Mouse (Mus musculus) naive thymus-derived CD4-positive, alpha-beta T cell, adult 2 months (primary cell): ENCODE data around the gene Rbm20.

ENCODE experiments used
- DNase-seq: peaks from one replicate; pipeline ENCODE4 v3.0.0-alpha.2; 2011; ENCODE audit warnings: low read depth

The Rbm20 gene

GRCm38 (mm10) chr19:53792976-53793897 lies 116.1 kb downstream of the Rbm20 start:
- DNase-seq: no peak

GRCm38 (mm10) chr19:53793994-53794890 lies 117.1 kb downstream of the Rbm20 start:
- DNase-seq: no peak

GRCm38 (mm10) chr19:53794996-53795395 lies 117.9 kb downstream of the Rbm20 start:
- DNase-seq: no peak

DNA sequence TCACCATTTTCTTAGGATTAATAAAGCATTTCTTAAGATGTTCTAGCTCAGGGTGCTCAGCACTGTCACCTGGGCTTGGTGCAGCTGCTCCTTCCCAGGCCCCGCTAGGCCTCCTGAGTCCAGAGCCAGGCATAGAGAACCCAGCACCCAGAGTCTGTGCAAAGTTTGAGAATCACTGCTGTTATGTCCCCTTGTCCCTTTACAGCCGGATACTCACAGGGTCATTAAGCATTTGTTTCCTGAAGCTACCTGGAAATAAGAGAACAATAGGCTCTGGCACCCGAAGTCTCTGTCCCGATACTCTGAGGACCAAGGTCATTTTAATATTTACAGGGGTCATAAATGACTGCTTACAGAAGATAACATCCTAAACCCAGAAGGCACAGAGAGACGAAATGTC lies 118.9 kb downstream of the Rbm20 start:
- DNase-seq: no peak

DNA sequence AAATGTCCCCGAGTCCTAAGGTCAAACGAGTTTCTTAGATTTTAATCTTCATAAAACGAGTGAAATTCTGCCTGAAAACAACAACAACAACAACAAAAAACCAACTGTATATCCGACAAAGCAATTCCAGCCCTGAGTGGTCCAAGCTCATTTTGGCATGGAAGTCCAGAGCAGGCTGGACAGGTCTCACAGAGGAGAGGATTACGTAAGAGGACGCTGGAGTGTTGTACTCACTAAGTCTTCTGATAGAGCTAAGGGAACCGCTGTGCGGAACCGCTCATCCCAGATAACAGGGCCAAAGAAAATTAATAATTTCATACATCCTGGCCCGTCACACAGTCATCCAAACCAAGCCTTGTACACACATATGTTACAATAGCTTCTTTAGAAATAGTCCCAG lies 120.7 kb downstream of the Rbm20 start:
- DNase-seq: no peak

- DNase-seq: no peak
These were observed 122.8 kb downstream of the Rbm20 start for GRCm38 (mm10) chr19:53799885-53800284.

GRCm38 (mm10) chr19:53800365-53800999 lies 123.4 kb downstream of the Rbm20 start:
- no peak for DNase-seq

DNA sequence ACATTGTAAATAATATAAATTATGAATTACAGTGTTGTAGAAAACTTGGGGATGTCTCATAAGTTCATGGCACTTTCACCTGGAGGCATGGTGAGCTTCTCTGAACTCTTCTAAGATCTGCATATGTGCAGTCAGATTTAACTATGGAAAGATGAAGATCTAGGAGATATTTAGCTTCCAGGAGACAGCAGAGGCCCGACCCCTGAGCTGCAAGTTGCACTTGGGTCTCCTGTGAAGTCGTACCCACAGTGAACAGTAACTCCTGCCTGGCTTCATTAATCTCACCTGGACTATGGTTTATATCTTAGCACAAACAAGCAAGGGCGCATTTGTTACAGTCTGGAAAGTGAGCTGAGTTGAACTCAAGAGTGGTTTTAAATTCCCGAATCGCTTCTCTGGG lies 124.3 kb downstream of the Rbm20 start:
- no peak for DNase-seq

- DNase-seq: no peak
These were observed 124.9 kb downstream of the Rbm20 start for GRCm38 (mm10) chr19:53801789-53802683.

DNA sequence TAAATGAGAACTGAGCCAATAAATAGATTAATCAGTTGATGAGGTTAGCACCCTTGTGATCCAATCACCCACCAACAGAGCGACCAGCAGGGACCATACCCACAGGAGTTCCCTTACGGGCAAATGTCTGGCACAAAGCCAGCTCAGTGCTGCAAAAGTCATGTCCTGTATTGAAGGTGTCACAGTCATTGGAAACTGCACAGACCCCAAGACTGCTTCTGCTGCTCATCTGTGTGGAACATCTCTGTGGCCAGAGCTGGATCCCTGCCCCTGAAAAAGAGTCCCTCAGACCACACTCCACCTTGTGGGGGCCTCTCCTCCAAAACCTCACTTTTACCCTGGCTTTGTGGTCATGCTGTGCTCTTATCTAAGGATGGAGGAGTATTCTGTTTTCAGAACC lies 126.8 kb downstream of the Rbm20 start:
- DNase-seq: peak; percentile 60

- DNase-seq: no peak
These were observed 128.0 kb downstream of the Rbm20 start for GRCm38 (mm10) chr19:53805063-53805462.

GRCm38 (mm10) chr19:53806126-53806525 lies 129.0 kb downstream of the Rbm20 start:
- DNase-seq: no peak

- peak; percentile 30 for DNase-seq
These were observed 129.6 kb downstream of the Rbm20 start for GRCm38 (mm10) chr19:53806526-53807275.

GRCm38 (mm10) chr19:53807276-53807801 lies 130.2 kb downstream of the Rbm20 start:
- DNase-seq: peak; percentile 86

- peak; percentile 64 for DNase-seq
These were observed 131.1 kb downstream of the Rbm20 start for GRCm38 (mm10) chr19:53808041-53808777.

- DNase-seq: peak; percentile 70
These were observed 132.2 kb downstream of the Rbm20 start for GRCm38 (mm10) chr19:53809185-53809861.

DNA sequence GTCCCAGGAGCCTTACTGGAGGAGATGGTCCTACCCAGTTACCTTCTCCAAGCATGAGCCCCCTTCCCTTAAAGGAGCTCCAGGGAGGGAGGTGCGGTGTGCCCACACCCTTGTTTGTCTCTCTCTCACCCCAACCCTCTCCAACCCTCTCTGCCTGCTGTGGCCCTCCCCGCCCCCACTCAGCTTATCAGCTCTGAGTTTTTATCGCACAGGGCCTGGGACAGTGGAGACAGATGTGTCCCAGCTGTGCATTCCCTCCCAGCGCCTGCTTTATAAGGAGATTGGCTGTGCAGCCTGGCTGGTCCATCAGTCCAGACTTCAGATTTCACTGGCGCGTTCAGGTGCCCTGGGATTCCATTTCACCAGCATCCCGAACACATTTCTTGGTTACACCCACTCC lies 132.9 kb downstream of the Rbm20 start:
- DNase-seq: peak; percentile 46

DNA sequence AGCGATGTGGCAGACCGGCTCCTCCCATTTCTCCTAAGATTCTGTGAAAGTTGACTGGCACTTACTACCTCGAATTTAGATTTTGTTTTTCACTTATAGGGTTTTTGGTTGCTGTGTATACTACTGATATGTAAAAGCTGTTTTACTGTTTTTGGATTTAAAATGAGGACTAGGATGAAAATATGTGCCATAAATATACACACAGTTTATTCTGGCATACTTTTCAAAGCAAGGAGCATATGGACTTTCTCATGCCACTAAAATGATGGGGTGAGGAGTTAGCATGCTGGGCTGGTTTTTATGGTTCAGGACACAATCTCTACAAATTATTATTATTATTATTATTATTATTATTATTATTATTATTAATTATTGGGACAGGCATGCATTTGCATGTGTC lies 133.5 kb downstream of the Rbm20 start:
- DNase-seq: no peak

DNA sequence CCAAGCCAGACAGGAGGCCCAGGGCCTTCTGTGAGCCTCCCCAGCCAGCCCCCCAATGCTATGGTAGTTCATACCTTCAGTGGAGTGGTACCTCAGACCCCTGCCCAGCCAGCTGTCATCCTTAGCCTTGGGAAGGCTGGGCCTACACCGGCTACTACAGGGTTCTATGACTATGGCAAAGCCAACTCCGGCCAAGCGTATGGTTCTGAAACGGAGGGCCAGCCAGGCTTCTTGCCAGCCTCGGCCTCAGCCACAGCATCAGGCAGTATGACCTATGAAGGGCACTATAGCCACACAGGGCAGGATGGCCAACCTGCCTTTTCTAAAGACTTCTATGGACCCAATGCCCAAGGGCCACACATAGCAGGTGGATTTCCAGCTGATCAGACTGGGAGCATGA lies 136.5 kb downstream of the Rbm20 start:
- DNase-seq: no peak
